Mouse (Mus musculus): Measurements from ENCODE around the gene Olfr1377. TPM values are rescaled to one million over a fixed set of nuclear protein-coding genes. Genes with fewer than 3 reads are reported as not detected.
"Not testable (repeated sequence)": the region's sequence is repeated elsewhere in the genome, so short reads cannot be mapped to it uniquely, and the experiment has no call there.

The Olfr1377 gene
- total RNA-seq (2021) (not detected), polyA plus RNA-seq (2012; rRNA removed) (not detected in 2 replicates)
- long read RNA-seq, result 0 reads

GRCm38 (mm10) chr11:50981667-50982066 is at the start of gene Olfr1377:
TSS of gene Olfr1377 (plus strand) at chr11:50981967.
- no peak for DNase-seq

- no peak for DNase-seq
Measured at GRCm38 (mm10) chr11:50932040-50932439, 49.7 kb upstream of the Olfr1377 start.

DNA sequence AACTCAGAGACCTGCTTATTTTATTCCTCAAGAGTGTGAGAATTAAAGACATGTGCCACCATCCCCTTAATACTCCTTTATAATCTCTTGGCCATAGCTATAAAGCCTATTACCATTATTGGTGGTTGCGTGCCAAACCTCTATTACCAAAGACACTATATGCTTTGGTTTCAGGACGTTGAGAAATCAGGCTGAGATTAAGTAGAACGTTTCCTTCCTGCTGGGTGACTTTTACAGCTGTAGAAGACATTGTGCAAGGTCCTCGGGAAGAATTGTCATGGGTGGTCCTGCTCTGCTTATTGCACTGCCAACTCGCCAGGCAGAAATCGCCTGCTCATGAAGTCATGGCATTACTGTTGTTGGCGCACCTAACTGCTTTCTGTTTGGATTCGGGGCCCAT is 43.3 kb upstream of the Olfr1377 start:
- DNase-seq, result no peak

DNA sequence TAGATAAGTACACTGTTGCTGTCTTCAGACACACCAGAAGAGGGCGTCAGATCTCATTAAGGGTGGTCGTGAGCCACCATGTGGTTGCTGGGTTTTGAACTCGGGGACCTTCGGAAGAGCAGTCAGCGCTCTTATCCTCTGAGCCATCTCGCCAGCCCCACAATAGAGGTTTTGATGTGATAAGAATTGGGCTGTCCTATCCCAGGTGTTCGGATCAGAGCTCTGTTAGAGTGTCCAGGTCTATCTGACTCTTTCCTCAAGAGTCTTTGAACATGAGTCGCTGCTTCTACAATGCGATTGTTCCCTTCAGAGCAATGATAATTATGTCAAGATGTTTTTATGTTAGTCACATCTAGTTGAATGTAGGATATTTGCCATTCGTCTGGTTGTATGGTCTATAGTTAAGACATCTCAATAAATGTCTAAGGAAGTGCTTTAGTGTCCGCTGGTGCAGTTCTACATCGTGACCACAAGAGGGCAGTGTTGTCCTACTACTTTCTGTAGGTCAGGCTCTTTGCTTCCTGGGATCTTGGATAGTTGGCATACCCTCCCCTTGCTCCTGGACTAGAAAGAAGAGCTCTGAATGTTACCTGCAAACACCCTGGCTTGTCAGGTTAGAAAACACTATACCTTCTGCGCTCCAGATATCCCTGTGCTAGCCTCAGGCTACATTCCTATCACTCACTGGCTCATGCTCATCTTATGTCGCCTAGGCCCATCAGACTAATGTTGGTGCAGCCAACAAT is 42.0 kb upstream of the Olfr1377 start:
- DNase-seq, result peak; percentile 18

DNA sequence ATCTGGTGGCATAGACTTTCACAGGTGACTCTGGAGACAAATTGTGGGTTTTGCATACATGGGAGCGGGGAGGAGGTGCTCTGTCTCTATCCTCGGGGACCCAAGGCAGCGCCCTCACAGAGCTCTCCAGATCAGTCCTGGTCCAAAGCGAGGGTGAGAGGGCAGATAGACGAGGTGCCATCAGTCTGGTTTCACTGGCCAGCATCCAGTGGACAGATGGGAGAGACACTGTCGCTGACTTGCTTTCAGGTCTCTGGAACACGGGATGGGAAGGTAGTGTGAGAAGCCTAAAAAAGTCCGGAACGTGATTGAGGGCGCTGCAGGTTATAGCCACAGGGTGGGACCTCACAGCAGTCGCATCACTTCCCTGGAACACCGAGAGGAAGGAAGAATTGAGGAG is 39.4 kb upstream of the Olfr1377 start:
- no peak for DNase-seq

DNA sequence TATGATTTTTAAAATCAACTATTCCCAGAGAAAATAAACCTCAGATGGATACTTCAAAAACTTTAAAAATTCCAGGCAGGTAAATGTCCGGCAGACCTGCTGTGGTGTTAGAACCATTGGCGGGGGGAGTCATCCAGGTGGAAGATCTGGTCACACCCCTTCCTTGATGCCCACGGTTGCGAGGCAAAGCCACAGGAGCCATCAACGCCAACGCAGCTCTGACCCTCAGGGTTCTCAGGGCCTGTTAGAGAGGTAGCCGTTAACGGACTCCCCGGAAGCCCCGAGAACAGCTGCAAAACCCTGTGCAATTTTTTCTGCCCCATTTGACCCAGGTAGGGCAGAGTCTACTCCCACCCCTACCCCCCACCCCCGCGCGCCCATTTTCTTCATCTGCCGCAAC is 38.3 kb upstream of the Olfr1377 start, which contains the start of gene 4933414I15Rik:
Gene 4933414I15Rik, minus strand, starts transcription at position 260 of the 400 bp plus-strand sequence.
- DNase-seq, result no peak

DNA sequence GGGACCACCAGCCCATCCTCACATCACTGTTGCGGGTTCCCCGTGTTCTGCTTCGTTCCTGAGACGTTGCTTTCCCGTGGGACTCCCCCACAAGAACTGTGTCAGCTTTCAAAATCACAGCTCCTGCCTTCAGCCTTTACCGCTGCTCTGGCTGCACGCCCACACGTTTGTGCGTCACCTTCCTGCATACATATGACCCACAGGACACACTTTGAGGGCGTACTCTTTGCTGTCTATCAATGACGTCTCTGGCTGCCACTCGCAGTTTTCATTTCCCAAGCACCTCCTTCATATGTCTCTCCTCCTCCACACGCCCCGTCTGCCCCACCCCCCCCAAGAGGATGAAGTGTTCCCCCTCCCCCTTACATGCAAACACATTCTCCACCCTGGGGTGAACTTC is 29.5 kb upstream of the Olfr1377 start:
- peak; percentile 33 for DNase-seq

GRCm38 (mm10) chr11:50953665-50954064 is 28.1 kb upstream of the Olfr1377 start, which contains the start of gene Prop1:
TSS of gene Prop1 (minus strand) at chr11:50953765.
- no peak for DNase-seq

GRCm38 (mm10) chr11:50964886-50965285 is 16.9 kb upstream of the Olfr1377 start:
- DNase-seq, result no peak

GRCm38 (mm10) chr11:50966230-50966629 is 15.5 kb upstream of the Olfr1377 start, which contains the start of gene Olfr1378:
TSS of gene Olfr1378 (plus strand) at chr11:50966530.
- no peak for DNase-seq

DNA sequence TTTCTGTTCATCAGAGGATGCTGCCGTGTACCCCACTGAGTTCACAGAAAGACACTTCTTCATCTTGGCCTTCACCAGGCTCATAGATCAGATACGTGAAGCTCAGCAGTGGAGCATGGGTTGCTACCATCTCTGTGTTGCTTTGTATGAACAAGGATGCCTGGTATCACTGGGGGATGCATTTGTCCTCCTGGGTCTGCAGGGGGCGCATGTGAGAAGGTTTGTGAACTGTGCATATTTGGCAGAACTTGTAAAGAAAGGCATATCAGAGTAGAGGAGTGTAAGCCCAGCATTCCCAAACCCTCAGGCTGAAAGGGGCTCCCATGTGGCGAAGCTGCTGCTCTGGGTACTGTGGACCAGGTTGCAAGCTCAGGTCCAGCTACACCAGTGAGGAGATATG is 4.6 kb upstream of the Olfr1377 start:
- peak; percentile 46 for DNase-seq

GRCm38 (mm10) chr11:51003296-51003695 is 21.5 kb downstream of the Olfr1377 start, which contains the start of gene Olfr51:
TSS of gene Olfr51 (plus strand) at chr11:51003596.
- no peak for DNase-seq

- peak; percentile 92 for DNase-seq
Measured at GRCm38 (mm10) chr11:51011821-51012220, 30.1 kb downstream of the Olfr1377 start.

DNA sequence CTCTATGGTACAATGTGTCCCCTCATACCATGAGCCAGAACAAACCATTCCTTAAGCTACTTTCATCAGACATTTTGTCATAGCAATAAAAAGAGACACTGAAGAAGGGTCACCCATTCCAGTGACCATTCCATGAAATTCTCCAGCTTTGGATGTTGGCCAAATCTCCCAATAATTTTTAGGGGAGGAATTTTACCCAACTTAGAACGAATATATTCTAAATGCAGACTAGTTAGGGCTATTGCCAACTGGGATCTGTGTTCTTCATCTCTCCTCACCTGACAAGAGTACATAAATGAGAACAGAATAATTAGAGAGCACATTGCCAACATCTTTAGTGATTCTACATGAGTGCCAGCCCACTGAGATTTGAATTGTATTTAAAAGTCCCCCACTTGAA is 32.2 kb downstream of the Olfr1377 start, which contains the start of gene Olfr54:
Gene Olfr54, plus strand, starts transcription at position 301 of the 400 bp plus-strand sequence.
- DNase-seq, result no peak

GRCm38 (mm10) chr11:51016341-51016740 is 34.6 kb downstream of the Olfr1377 start:
- DNase-seq, result no peak

DNA sequence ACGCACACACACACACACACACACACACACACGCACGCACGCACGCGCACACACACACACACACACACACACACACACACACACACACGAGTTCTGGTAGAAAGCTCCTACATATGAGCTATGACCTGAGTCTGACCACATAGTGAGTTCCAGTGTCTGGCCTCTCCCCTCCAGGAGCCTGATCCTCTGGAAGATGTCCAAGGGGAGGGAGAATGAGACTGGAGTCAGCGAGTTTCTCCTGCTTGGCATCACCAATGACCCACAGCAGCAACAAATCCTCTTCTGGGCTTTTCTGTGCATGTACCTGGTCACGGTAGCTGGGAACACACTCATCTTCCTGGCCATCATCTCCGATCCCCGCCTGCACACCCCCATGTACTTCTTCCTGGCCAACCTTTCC is 45.0 kb downstream of the Olfr1377 start:
- not testable (repeated sequence) for DNase-seq

DNA sequence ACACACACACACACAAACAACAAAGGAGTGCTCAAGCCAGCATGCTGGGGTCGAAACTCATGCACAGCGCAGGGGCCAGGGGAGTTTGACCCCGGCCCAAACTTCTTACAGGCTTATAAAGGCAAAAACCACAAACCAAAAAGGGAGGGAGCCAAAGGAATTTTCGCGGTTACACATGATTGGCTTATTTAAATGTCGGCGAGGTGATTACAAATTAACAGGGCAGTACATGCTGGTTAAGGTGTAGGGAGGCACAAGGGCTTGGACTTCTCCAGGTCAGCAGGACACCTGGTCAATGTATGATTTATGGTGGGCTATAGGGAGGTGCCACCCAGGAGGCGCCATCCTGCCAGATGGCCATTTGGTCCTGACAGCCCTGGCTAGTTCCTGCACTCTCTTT is 47.6 kb downstream of the Olfr1377 start:
- DNase-seq, result not testable (repeated sequence)

DNA sequence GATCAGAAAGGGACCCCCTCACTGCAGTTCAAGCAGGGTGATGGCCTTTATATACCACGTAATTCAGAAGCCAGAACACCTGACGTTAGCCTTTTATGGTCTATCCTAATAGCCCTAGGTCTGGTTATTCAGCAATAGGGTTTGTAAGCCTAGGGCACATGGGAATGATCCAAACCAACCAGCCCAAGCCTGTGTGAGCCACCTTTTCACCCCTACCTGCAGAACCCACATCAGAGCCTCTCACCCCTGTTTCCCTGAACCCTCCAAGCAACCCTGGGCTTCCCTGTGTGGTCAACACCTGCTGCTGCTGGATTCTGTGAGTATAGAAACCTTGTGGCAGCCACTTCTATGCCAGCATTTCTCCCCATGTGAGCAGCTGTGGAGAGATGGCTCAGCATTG is 48.5 kb downstream of the Olfr1377 start:
- no peak for DNase-seq

GRCm38 (mm10) chr11:51032851-51033250 is 51.1 kb downstream of the Olfr1377 start:
- peak; percentile 35 for DNase-seq

- not testable (repeated sequence) for DNase-seq
Measured at GRCm38 (mm10) chr11:51034141-51034540, 52.4 kb downstream of the Olfr1377 start.

- peak; percentile 86 for DNase-seq
Measured at GRCm38 (mm10) chr11:51035951-51036350, 54.2 kb downstream of the Olfr1377 start.
